Mouse (Mus musculus): ENCODE data around the gene Cpxm2. TPM values are rescaled to one million over a fixed set of nuclear protein-coding genes. Genes with fewer than 3 reads are reported as not detected.

The Cpxm2 gene
- polyA plus RNA-seq, 1 experiment from 2014 or later: 0.74 TPM

GRCm38 (mm10) chr7:132070877-132071625, 83.5 kb downstream of the Cpxm2 start:
- no peak overlapping the region for H3K27ac ChIP-seq (ENCODE audit: low read depth, low read length)
- H3K4me2 ChIP-seq (replicated peaks; ENCODE audit: low read depth): no peak overlapping the region
- TF ChIP-seq CTCF (IDR thresholded peaks at IDR 0.05; ENCODE audit: low read depth): no peak
- H3K27me3 ChIP-seq (replicated peaks; ENCODE audit: control insufficient read depth, insufficient read depth, low read length): no peaks in the 10 kb centered on the region
- no peaks in the 10 kb centered on the region for H3K4me1 ChIP-seq (replicated peaks; ENCODE audit: control insufficient read depth, insufficient read depth, low read length)
- 83% methylated on average over 6 of the region's 6 CpGs for WGBS
- no peaks in the 10 kb centered on the region for H3K36me3 ChIP-seq (ENCODE audit: control insufficient read depth, insufficient read depth)
- no peak overlapping the region for H3K9ac ChIP-seq (ENCODE audit: low read depth, low read length)
- H3K4me3 ChIP-seq (ENCODE audit: low read depth, low read length): no peak overlapping the region
- H3K9me3 ChIP-seq (ENCODE audit: control insufficient read depth): no peaks in the 10 kb centered on the region
- no peak for ATAC-seq

- Histone ChIP-seq H3K4me3 (ENCODE audit: low read depth, low read length) (no peak overlapping the region), H3K9me3 (ENCODE audit: control insufficient read depth) (no peaks in the 10 kb centered on the region), H3K36me3 (ENCODE audit: control insufficient read depth, insufficient read depth) (no peaks in the 10 kb centered on the region), H3K4me1 (replicated peaks; ENCODE audit: control insufficient read depth, insufficient read depth, low read length) (no peaks in the 10 kb centered on the region), H3K9ac (ENCODE audit: low read depth, low read length) (no peak overlapping the region), H3K27me3 (replicated peaks; ENCODE audit: control insufficient read depth, insufficient read depth, low read length) (no peaks in the 10 kb centered on the region), H3K4me2 (replicated peaks; ENCODE audit: low read depth) (no peak overlapping the region), H3K27ac (ENCODE audit: low read depth, low read length) (no peak overlapping the region)
- ATAC-seq: no peak
- no peak for TF ChIP-seq CTCF (IDR thresholded peaks at IDR 0.05; ENCODE audit: low read depth)
- WGBS: 71% methylated on average over 5 of the region's 5 CpGs
These were observed 86.6 kb downstream of the Cpxm2 start for GRCm38 (mm10) chr7:132067951-132068350.

GRCm38 (mm10) chr7:132067511-132067910, 87.0 kb downstream of the Cpxm2 start:
- H3K36me3 ChIP-seq (ENCODE audit: control insufficient read depth, insufficient read depth): no peaks in the 10 kb centered on the region
- no peaks in the 10 kb centered on the region for H3K4me1 ChIP-seq (replicated peaks; ENCODE audit: control insufficient read depth, insufficient read depth, low read length)
- H3K27me3 ChIP-seq (replicated peaks; ENCODE audit: control insufficient read depth, insufficient read depth, low read length): no peaks in the 10 kb centered on the region
- no peak overlapping the region for H3K4me2 ChIP-seq (replicated peaks; ENCODE audit: low read depth)
- TF ChIP-seq CTCF (IDR thresholded peaks at IDR 0.05; ENCODE audit: low read depth): no peak
- no peak overlapping the region for H3K27ac ChIP-seq (ENCODE audit: low read depth, low read length)
- H3K9me3 ChIP-seq (ENCODE audit: control insufficient read depth): no peaks in the 10 kb centered on the region
- H3K4me3 ChIP-seq (ENCODE audit: low read depth, low read length): no peak overlapping the region
- H3K9ac ChIP-seq (ENCODE audit: low read depth, low read length): no peak overlapping the region
- WGBS: 82% methylated on average over 5 of the region's 5 CpGs
- ATAC-seq: no peak

GRCm38 (mm10) chr7:132060116-132060515, 94.4 kb downstream of the Cpxm2 start:
- WGBS: 72% methylated on average over 7 of the region's 7 CpGs

GRCm38 (mm10) chr7:132056565-132056964, 98.0 kb downstream of the Cpxm2 start:
- H3K4me2 ChIP-seq (replicated peaks; ENCODE audit: low read depth): no peak overlapping the region
- ATAC-seq: no peak
- no peaks in the 10 kb centered on the region for H3K36me3 ChIP-seq (ENCODE audit: control insufficient read depth, insufficient read depth)
- no peaks in the 10 kb centered on the region for H3K4me1 ChIP-seq (replicated peaks; ENCODE audit: control insufficient read depth, insufficient read depth, low read length)
- H3K4me3 ChIP-seq (ENCODE audit: low read depth, low read length): no peak overlapping the region
- no peak overlapping the region for H3K27ac ChIP-seq (ENCODE audit: low read depth, low read length)
- no peaks in the 10 kb centered on the region for H3K27me3 ChIP-seq (replicated peaks; ENCODE audit: control insufficient read depth, insufficient read depth, low read length)
- WGBS: 69% methylated on average over 7 of the region's 7 CpGs
- H3K9ac ChIP-seq (ENCODE audit: low read depth, low read length): no peak overlapping the region
- TF ChIP-seq CTCF (IDR thresholded peaks at IDR 0.05; ENCODE audit: low read depth): no peak
- H3K9me3 ChIP-seq (ENCODE audit: control insufficient read depth): no peaks in the 10 kb centered on the region

More at GRCm38 (mm10) chr7:132060116-132060515, 94.4 kb downstream of the Cpxm2 start:
- no peak overlapping the region for H3K9ac ChIP-seq (ENCODE audit: low read depth, low read length)
- no peaks in the 10 kb centered on the region for H3K27me3 ChIP-seq (replicated peaks; ENCODE audit: control insufficient read depth, insufficient read depth, low read length)
- no peaks in the 10 kb centered on the region for H3K9me3 ChIP-seq (ENCODE audit: control insufficient read depth)
- no peak overlapping the region for H3K4me2 ChIP-seq (replicated peaks; ENCODE audit: low read depth)
- H3K4me1 ChIP-seq (replicated peaks; ENCODE audit: control insufficient read depth, insufficient read depth, low read length): no peaks in the 10 kb centered on the region
- no peaks in the 10 kb centered on the region for H3K36me3 ChIP-seq (ENCODE audit: control insufficient read depth, insufficient read depth)
- no peak overlapping the region for H3K4me3 ChIP-seq (ENCODE audit: low read depth, low read length)
- no peak for TF ChIP-seq CTCF (IDR thresholded peaks at IDR 0.05; ENCODE audit: low read depth)
- no peak for ATAC-seq
- no peak overlapping the region for H3K27ac ChIP-seq (ENCODE audit: low read depth, low read length)

GRCm38 (mm10) chr7:132046662-132047061, 107.9 kb downstream of the Cpxm2 start:
- WGBS: 45% methylated on average over 4 of the region's 4 CpGs
- Histone ChIP-seq H3K27ac (ENCODE audit: low read depth, low read length) (no peak overlapping the region), H3K36me3 (ENCODE audit: control insufficient read depth, insufficient read depth) (no peaks in the 10 kb centered on the region), H3K4me1 (replicated peaks; ENCODE audit: control insufficient read depth, insufficient read depth, low read length) (no peaks in the 10 kb centered on the region), H3K4me2 (replicated peaks; ENCODE audit: low read depth) (no peak overlapping the region), H3K9me3 (ENCODE audit: control insufficient read depth) (no peaks in the 10 kb centered on the region), H3K27me3 (replicated peaks; ENCODE audit: control insufficient read depth, insufficient read depth, low read length) (no peaks in the 10 kb centered on the region), H3K4me3 (ENCODE audit: low read depth, low read length) (no peak overlapping the region), H3K9ac (ENCODE audit: low read depth, low read length) (no peak overlapping the region)
- no peak for ATAC-seq
- no peak for TF ChIP-seq CTCF (IDR thresholded peaks at IDR 0.05; ENCODE audit: low read depth)
